Mouse (Mus musculus): ENCODE data around the gene Clstn1.

The Clstn1 gene

GRCm38 (mm10) chr4:149586044-149586782, at the start of gene Clstn1:
Gene Clstn1 (plus strand): TSS chr4:149586468.
- peak; percentile 38 for DNase-seq

- DNase-seq, result no peak
These were observed 46.8 kb upstream of the Clstn1 start for GRCm38 (mm10) chr4:149539441-149539840.

GRCm38 (mm10) chr4:149541935-149542334, 44.3 kb upstream of the Clstn1 start:
- DNase-seq, result no peak

GRCm38 (mm10) chr4:149542431-149542830, 43.8 kb upstream of the Clstn1 start:
- no peak for DNase-seq

GRCm38 (mm10) chr4:149542927-149543553, 43.2 kb upstream of the Clstn1 start:
- DNase-seq, result peak; percentile 92

- DNase-seq, result no peak
These were observed 41.4 kb upstream of the Clstn1 start for GRCm38 (mm10) chr4:149544892-149545291.

GRCm38 (mm10) chr4:149546797-149547444, 39.3 kb upstream of the Clstn1 start:
- DNase-seq, result no peak

GRCm38 (mm10) chr4:149547523-149547922, 38.7 kb upstream of the Clstn1 start:
- no peak for DNase-seq

- DNase-seq, result peak; percentile 88
These were observed 36.9 kb upstream of the Clstn1 start for GRCm38 (mm10) chr4:149549221-149549925.

GRCm38 (mm10) chr4:149550866-149551265, 35.4 kb upstream of the Clstn1 start:
- no peak for DNase-seq

GRCm38 (mm10) chr4:149551696-149552095, 34.6 kb upstream of the Clstn1 start:
- DNase-seq, result no peak

GRCm38 (mm10) chr4:149553834-149554233, 32.4 kb upstream of the Clstn1 start:
- DNase-seq, result no peak

GRCm38 (mm10) chr4:149556111-149556510, 30.2 kb upstream of the Clstn1 start:
- no peak for DNase-seq

GRCm38 (mm10) chr4:149557905-149558304, 28.4 kb upstream of the Clstn1 start:
- no peak for DNase-seq

- DNase-seq, result no peak
These were observed 27.9 kb upstream of the Clstn1 start for GRCm38 (mm10) chr4:149558389-149558788.

GRCm38 (mm10) chr4:149561392-149561791, 24.9 kb upstream of the Clstn1 start:
- no peak for DNase-seq

- DNase-seq, result no peak
These were observed 24.0 kb upstream of the Clstn1 start for GRCm38 (mm10) chr4:149561986-149562904.

GRCm38 (mm10) chr4:149562905-149563347, 23.3 kb upstream of the Clstn1 start:
- DNase-seq, result no peak

- no peak for DNase-seq
These were observed 22.3 kb upstream of the Clstn1 start for GRCm38 (mm10) chr4:149563941-149564361.

- DNase-seq, result peak; percentile 74
These were observed 21.5 kb upstream of the Clstn1 start for GRCm38 (mm10) chr4:149564452-149565407.
